Mouse (Mus musculus): ENCODE measurements at regions not wholly inside any gene's neighbourhood (a gene's known extent, or its start where the extent isn't known, plus 50 kb on each side); places are given as distances from the start of the nearest gene placed in this dataset.

DNA sequence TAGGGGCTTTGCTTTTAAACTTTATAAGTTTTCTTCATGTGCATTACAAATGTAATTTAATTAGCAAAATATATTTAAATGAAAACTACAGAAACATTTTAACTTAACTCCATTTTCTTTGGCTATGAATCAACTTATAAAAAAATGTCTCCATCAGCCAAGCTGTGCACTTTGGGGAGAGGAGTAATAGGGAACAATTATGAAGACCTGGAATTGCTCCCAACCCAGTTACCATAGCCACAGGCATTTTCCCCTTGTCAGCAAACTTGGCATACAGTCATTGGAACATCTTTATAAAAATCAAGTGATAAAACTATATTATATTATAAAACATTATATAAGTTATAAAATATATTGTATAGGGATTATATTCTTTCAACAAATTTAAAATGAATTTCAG lies 65.0 kb downstream of the Atxn7l3b start:
- no peak for ATAC-seq (replicated peaks in 1 of 2; ENCODE audit: insufficient read depth in 1 of 2, low FRiP score in 2 of 2, low TSS enrichment in 1 of 2, low read depth in 1 of 2, poor library complexity in 2 of 2, severe bottlenecking in 2 of 2)

DNA sequence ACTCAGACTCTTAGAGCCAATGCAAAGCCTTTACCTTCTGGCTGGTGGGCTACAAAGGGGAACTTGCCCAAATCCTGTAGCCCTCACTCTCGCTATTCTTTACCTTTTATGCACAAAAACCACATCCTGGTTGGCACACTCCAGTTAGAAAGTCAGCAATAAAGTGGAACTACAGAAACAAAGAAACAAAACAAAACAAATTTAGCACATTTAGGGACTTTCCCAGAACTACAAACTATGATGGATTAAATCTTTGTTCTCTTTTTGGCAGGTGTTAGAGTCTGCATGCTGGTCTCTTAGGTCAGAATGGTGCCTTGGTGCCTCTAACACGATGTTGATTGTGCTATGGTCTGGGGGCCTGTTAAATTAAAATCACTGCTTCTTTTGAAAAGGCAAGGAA lies 65.4 kb downstream of the Atxn7l3b start:
- peak; percentile 93 to 98 for ATAC-seq (replicated peaks in 1 of 2; ENCODE audit: insufficient read depth in 1 of 2, low FRiP score in 2 of 2, low TSS enrichment in 1 of 2, low read depth in 1 of 2, poor library complexity in 2 of 2, severe bottlenecking in 2 of 2)

DNA sequence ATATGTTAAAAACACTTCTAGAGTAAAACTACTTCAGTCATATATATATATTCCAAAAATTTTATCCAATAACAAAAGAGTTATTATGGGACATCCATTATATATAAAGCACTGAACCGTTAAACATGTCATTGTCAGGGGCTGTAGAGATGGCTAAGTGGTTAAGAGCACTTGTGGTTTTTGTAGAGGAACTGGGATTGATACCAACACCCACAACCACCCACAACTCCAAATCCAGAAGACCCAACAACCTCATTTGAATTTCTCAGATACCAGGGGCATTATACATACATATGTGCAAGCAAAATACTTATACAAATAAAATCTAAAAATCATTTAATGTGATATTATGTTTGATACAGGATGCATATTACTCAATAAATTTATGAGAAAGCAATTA lies 76.8 kb downstream of the Atxn7l3b start:
- ATAC-seq (replicated peaks in 1 of 2; ENCODE audit: insufficient read depth in 1 of 2, low FRiP score in 2 of 2, low TSS enrichment in 1 of 2, low read depth in 1 of 2, poor library complexity in 2 of 2, severe bottlenecking in 2 of 2): peak in 1 of 2 experiments; percentile 46; a peak in 1 of 4 replicates

DNA sequence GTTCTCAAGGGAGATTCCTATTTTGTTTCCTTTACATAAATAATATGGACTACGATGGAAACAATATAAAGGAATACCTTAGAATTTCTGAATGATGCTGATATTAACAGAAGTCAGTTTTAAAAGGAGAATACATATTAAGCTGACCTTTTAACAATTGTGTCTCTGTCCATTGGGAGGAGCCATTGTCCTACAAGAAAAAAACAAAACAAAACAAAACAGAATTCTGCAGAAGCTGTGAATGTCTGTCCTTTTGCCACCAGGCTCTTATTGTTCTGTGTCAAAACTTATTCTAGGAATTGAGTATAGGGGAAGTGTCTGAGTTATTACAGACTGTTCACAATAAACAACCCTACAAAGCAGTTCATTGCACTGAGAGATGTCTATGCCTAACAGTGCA lies 82.6 kb downstream of the Atxn7l3b start:
- peak in 1 of 2 experiments; percentile 53; a peak in 2 of 4 replicates for ATAC-seq (replicated peaks in 1 of 2; ENCODE audit: insufficient read depth in 1 of 2, low FRiP score in 2 of 2, low TSS enrichment in 1 of 2, low read depth in 1 of 2, poor library complexity in 2 of 2, severe bottlenecking in 2 of 2)

DNA sequence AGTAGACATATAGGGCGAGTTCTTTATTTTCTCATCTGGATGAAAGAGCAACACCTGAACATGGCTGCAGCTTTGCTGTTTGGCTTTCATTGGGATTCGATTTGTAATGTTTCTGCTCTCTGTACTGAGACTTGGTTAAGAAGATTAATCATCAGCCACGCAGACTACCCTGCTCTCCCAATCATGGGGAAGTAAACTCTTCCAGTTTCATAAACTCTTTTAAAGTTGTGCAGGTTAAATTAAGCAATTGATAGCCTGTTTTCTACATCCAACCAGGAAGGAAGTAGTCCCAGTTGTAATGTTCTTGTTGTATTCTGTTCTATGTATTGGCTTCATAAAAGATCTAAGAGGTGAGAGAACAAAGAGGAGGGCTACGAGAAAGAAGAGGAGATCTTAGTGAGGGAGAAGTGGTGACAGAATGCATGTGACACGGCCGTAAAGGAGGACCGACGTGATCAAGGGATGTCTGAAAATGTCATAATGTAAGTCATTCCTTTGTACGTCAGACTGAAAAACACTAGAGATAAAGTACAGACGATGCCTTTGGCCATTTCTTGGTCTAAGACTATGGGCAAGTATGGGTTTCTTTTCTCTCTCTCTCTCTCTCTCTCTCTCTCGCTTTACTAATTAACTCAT lies 91.3 kb downstream of the Atxn7l3b start:
- peak in 1 of 2 experiments; percentile 66; a peak in 1 of 4 replicates for ATAC-seq (replicated peaks in 1 of 2; ENCODE audit: insufficient read depth in 1 of 2, low FRiP score in 2 of 2, low TSS enrichment in 1 of 2, low read depth in 1 of 2, poor library complexity in 2 of 2, severe bottlenecking in 2 of 2)

DNA sequence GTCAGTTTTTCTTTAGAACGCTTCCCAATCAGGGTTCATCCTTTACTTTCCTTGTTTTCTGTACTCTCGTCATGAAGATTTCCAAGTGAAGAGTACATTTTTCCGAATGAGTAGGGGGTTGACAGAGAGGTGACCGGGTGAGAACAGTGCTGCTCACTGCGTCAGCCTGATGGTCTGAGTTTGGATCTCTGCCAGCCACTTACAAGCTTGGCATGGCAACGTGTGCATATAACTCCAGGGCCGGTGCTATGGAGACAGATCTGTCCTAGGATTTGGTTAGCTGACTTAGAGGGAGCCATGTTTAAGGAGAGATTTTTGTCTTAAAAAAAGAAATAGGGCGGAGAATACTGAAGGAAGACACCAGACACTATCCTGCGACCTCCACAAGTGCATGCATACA lies 92.8 kb downstream of the Atxn7l3b start:
- no peak for ATAC-seq (replicated peaks in 1 of 2; ENCODE audit: insufficient read depth in 1 of 2, low FRiP score in 2 of 2, low TSS enrichment in 1 of 2, low read depth in 1 of 2, poor library complexity in 2 of 2, severe bottlenecking in 2 of 2)

DNA sequence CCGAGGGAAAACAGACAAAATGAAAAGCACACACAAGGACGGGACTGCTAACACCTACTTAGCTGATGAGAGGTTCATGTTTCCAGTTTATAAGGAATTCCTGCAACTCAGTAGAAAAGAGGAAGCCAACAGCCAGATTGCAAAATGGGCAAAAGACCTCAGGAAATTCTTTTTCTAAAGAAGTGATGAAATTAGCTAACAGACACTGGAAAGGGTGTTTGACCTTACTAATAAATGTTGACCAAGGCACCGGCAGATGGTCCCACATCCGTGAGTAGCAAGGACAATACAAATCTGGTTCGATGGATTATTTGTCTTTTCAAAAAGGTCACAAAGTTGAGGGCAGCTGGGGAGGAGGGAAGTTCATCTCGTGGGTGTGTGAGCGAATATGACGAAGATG lies 93.3 kb downstream of the Atxn7l3b start:
- peak in 1 of 2 experiments; percentile 59; a peak in 2 of 4 replicates for ATAC-seq (replicated peaks in 1 of 2; ENCODE audit: insufficient read depth in 1 of 2, low FRiP score in 2 of 2, low TSS enrichment in 1 of 2, low read depth in 1 of 2, poor library complexity in 2 of 2, severe bottlenecking in 2 of 2)

DNA sequence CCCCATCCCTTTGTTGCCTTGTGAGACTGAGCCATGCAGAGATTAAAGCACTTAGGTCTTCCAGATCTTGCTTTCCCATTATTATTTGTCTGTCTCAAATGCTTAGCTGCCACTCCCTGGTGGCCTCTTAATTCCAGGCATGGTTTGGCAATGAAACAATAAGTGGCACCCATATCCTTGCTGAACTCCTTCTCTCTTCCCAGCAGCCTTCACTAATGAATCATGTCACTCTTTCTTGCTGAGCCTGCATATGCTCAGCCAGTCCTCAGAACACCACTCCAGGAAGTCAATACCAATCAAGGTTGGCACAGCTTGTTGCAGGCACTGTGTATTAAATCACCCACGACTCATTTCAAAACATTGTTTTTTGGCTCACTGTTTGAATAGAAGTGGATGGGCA lies 118.6 kb downstream of the Atxn7l3b start:
- no peak for ATAC-seq (replicated peaks in 1 of 2; ENCODE audit: insufficient read depth in 1 of 2, low FRiP score in 2 of 2, low TSS enrichment in 1 of 2, low read depth in 1 of 2, poor library complexity in 2 of 2, severe bottlenecking in 2 of 2)

DNA sequence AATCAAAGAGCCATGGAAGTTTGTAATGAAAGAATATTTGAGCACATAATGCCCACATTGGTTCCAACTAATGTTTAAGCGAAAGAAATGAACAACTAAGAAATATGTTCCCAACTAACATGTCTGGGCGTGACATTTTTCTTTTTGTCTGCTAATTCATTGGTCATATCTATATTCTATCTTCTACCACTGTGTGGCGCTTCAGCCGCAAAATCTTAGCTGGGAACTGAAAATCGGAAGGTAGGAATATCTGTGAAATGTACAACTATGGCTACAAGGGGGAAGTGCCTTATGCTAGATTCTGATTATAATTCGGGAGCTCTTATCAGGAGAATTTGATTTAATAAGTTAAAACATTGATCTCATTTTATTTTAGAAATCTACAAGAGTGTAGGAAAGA lies 125.2 kb downstream of the Atxn7l3b start:
- peak; percentile 52 to 59; a peak in 1 of 4 replicates for ATAC-seq (replicated peaks in 1 of 2; ENCODE audit: insufficient read depth in 1 of 2, low FRiP score in 2 of 2, low TSS enrichment in 1 of 2, low read depth in 1 of 2, poor library complexity in 2 of 2, severe bottlenecking in 2 of 2)

DNA sequence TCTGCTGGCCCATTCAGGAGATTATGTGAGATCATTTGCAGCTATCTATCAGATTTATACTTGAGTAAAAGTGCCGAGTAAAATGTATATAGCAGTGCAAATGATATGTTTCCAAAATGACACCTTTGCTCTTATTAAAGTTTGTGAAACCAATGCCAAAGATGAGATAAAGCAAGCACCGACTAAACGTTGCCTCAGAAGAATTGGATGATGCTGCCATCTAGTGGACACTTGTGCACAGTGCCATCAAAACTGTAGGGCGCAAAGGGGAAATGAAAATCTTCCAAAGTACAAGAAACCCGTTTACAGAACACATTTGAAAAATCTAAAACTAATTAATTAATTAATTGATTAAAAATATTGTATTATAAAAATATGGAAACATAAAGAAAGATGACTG lies 127.2 kb downstream of the Atxn7l3b start:
- ATAC-seq (replicated peaks in 1 of 2; ENCODE audit: insufficient read depth in 1 of 2, low FRiP score in 2 of 2, low TSS enrichment in 1 of 2, low read depth in 1 of 2, poor library complexity in 2 of 2, severe bottlenecking in 2 of 2): peak; percentile 91 to 94

DNA sequence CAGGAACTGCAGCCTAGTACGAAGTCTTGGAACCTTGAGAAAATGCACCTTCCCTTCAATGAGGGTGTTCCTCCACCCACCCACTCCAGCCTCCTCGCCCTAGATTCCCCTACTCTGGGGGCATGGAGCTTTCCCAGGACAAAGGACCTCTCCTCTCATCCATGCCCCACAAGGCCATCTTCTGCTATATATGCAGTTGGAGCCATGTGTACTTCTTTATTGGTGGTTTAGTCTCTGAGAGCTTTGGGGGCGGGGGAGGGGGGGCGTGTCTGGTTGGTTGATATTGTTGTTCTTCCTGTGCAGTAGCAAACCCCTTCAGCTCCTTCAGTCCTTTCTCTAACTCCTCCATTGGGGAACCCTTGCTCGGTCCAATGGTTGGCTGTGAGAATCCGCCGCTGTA lies 130.2 kb downstream of the Atxn7l3b start:
- no peak for ATAC-seq (replicated peaks in 1 of 2; ENCODE audit: insufficient read depth in 1 of 2, low FRiP score in 2 of 2, low TSS enrichment in 1 of 2, low read depth in 1 of 2, poor library complexity in 2 of 2, severe bottlenecking in 2 of 2)

DNA sequence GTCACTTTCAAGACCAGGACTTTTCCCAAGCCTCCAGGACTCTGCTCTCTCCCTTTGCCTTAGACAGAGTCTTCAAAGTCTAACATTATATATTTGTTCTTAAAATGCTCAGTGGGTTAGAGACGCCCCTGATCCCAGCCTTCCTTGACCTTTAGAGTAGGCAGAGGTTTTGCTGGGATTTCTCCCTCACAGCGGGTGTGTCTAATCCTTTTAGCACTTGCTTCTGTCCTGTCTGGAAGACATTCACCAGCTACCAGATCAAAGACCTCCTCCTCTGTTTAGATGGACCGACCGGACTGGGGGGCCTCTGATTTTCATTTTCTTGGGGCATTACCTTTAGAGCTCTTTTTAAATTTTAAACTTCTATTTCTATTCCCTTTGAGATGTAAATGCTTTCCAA lies 130.7 kb downstream of the Atxn7l3b start:
- ATAC-seq (replicated peaks in 1 of 2; ENCODE audit: insufficient read depth in 1 of 2, low FRiP score in 2 of 2, low TSS enrichment in 1 of 2, low read depth in 1 of 2, poor library complexity in 2 of 2, severe bottlenecking in 2 of 2): no peak

DNA sequence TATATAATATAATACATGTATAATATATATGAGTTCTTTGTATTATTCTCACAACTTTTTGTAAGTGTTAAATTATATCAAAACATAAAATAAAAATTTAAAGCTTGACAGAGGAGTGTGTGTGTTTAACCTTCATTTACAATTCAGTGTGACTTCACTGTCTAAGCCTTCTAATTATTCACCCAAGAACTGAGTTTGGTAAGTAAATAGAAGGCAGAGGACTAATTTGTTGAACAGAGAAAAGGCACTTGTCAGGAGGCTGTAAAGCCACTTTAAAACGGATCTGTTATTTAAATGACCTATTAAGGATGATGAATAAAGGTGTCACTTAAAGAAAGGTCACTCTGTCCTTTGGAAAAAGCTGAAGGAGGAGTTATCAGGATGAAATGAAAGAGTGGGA lies 132.9 kb downstream of the Atxn7l3b start:
- ATAC-seq (replicated peaks in 1 of 2; ENCODE audit: insufficient read depth in 1 of 2, low FRiP score in 2 of 2, low TSS enrichment in 1 of 2, low read depth in 1 of 2, poor library complexity in 2 of 2, severe bottlenecking in 2 of 2): no peak

DNA sequence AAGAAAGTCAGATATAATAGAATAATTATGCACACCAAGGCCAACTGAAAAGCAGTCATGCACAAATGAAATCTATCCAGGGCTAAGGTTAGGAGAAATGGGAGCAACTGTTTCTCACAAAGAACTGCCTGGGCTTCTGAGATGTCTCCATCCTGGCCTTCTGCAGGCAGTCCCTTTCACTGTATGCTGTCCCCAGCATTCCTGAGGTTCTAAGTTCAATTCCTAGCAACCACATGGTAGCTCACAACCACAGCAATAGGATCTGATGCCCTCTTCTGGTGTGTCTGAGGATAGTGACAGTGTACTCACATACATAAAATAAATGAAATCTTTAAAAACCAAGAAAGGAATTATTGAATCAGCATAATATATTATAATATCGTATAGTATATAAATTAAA lies 133.3 kb downstream of the Atxn7l3b start:
- no peak for ATAC-seq (replicated peaks in 1 of 2; ENCODE audit: insufficient read depth in 1 of 2, low FRiP score in 2 of 2, low TSS enrichment in 1 of 2, low read depth in 1 of 2, poor library complexity in 2 of 2, severe bottlenecking in 2 of 2)

DNA sequence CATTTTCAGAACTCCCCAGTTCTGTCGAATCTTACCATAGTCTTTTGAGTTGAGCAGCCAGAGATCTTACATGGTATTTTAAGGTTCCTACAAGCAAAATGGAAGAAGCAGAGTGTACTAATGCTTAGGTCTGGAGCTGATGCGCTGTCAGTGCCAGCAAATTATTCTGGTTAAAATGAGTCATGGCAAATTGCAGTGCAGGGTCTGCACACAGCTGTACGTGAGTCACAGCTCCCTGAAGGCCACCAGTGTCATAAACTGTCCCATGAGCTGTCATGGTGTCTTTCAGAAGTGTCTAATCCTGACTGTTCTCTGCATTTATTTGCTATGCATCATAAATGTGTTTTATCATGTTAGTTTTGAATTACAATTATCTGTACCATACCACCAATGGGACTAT lies 140.6 kb downstream of the Atxn7l3b start:
- no peak for ATAC-seq (replicated peaks in 1 of 2; ENCODE audit: insufficient read depth in 1 of 2, low FRiP score in 2 of 2, low TSS enrichment in 1 of 2, low read depth in 1 of 2, poor library complexity in 2 of 2, severe bottlenecking in 2 of 2)

DNA sequence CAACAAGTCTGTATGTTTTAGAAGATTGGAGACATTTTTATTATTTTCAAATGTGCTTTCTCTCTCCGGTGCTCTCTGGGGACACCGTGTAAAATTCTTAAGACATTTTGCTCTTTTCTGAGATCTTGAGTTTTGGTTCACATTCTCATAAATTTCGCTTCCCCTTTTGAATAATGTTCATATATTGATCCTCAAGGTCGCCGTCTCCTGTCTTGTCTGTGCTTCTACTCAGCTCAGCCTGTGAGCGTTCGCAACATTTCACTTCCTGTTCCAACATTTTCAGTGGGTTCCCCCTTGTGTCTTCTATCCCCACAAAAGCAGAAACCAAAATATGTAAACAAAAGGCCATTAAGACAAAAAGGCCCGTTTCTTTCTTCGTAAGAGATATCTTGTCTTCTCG lies 154.5 kb downstream of the Atxn7l3b start:
- ATAC-seq (replicated peaks in 1 of 2; ENCODE audit: insufficient read depth in 1 of 2, low FRiP score in 2 of 2, low TSS enrichment in 1 of 2, low read depth in 1 of 2, poor library complexity in 2 of 2, severe bottlenecking in 2 of 2): no peak

DNA sequence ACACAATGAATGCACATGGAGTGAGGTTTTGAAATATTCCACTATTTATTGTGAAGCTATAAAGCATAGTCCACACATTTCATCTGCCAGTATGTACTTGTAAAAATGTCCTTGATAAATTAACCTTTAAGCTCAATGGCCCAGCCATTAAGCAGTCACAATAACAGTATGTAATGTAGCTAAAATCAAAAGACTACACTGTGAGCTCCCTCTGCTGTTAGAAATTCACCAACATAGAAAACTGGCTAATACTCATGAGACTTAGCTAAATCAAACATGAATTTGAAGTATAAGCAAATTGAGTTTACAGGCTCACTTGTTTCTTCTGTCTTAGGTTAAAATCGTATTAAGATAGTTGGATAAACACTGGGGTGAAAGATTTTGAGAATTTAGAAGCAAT lies 182.1 kb downstream of the Atxn7l3b start:
- ATAC-seq (replicated peaks in 1 of 2; ENCODE audit: insufficient read depth in 1 of 2, low FRiP score in 2 of 2, low TSS enrichment in 1 of 2, low read depth in 1 of 2, poor library complexity in 2 of 2, severe bottlenecking in 2 of 2): no peak

DNA sequence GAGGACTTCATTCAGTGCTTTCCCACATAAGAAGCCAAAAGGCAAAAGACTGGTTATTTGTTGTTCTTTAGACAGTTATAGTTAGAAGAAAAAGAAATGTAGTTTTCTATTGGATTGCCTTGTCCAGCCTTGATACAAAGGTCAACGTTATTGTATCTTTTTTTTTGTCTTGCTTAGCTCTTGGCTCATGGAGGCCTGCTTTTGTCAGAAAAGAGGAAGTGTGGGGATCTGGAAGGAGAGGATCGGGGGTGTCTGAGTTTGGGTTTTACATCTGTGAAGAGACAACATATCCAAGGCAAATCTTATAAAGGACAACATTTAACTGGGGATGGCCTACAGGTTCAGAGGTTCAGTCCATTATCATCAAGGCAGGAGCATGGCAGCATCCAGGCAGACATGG lies 185.3 kb downstream of the Atxn7l3b start:
- 0 out of 4 replicates have a peak, but pooled peaks of 1 of the 2 experiments have one; percentile 59 for ATAC-seq (replicated peaks in 1 of 2; ENCODE audit: insufficient read depth in 1 of 2, low FRiP score in 2 of 2, low TSS enrichment in 1 of 2, low read depth in 1 of 2, poor library complexity in 2 of 2, severe bottlenecking in 2 of 2)

DNA sequence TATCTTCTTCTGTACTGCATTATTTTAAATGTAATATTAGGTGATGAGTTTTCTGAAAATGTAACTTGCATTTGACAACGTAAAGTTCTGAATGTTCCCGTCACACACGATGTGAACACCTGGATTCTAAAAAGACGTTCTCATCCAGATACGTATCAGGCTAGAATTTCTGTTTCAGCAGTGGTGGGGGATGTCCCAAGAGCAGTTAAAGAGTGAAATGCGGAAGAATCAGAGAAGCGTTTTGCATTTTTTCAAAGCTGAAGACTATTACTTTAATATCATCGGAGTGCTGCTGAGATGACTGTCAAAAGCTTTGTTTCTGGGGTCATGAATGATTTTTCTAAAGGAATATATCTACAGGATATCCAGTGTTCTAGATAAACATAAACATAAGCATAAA lies 186.7 kb downstream of the Atxn7l3b start:
- no peak for ATAC-seq (replicated peaks in 1 of 2; ENCODE audit: insufficient read depth in 1 of 2, low FRiP score in 2 of 2, low TSS enrichment in 1 of 2, low read depth in 1 of 2, poor library complexity in 2 of 2, severe bottlenecking in 2 of 2)

All from hematopoietic stem cell, adult 5-6 weeks (primary cell).